Mouse (Mus musculus): ENCODE data around the gene Mindy2.
"Not testable (repeated sequence)": the region's sequence is repeated elsewhere in the genome, so short reads cannot be mapped to it uniquely, and the experiment has no call there.

Mindy2 gene

GRCm38 (mm10) chr9:70578123-70578522 is 78.9 kb downstream of the Mindy2 start:
- DNase-seq: no peak

GRCm38 (mm10) chr9:70570351-70570750 is 86.6 kb downstream of the Mindy2 start:
- DNase-seq: no peak

GRCm38 (mm10) chr9:70567651-70568050 is 89.3 kb downstream of the Mindy2 start:
- no peak for DNase-seq

DNA sequence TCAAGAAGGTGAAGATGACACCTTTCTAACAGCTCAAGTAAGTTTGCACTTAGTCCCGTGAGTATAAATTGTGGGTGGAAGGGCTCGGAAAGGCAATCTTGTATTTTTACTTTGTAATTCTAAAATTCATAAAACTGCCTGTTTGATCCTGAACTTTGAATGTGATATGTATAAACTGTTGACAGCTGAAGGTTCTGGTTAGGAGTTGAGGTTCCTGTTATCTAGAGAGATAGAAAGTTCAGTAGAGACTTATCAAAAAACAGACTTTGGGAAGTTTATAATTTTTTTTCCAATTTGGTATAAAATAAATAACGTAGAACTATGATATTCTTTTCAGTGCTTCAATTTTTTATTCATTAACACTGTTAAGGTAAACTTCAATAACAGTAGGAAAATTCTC is 94.1 kb downstream of the Mindy2 start:
- no peak for DNase-seq

GRCm38 (mm10) chr9:70556796-70557195 is 100.2 kb downstream of the Mindy2 start:
- no peak for DNase-seq

DNA sequence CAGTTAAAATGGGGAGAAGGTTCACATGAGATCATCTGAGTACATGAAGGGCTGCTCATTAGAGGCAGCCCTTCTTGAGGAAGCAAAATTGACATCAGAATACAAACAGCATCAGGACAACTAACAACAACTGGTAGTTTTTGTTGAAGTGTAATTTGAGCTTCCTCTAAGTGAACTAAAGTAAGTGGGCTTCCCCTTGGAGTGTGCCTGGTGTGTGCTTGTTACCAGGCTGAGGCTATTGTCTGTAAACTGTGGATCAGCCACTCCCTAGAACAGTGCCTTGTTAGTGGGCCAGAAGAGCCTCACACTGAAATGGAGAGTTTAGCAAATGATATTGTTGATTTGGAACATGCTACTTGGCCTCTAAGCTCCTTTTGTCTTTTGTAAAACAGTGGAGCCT is 101.5 kb downstream of the Mindy2 start:
- no peak for DNase-seq

GRCm38 (mm10) chr9:70552233-70552632 is 104.7 kb downstream of the Mindy2 start:
- DNase-seq: not testable (repeated sequence)

- DNase-seq: no peak
Measured at GRCm38 (mm10) chr9:70551524-70551923, 105.5 kb downstream of the Mindy2 start.

Data from kidney, adult 18-20 months (tissue).